Mouse (Mus musculus) embryo, embryonic 10 days (tissue): Measurements from ENCODE around the gene Olfr1509.
"Not testable (repeated sequence)": the region's sequence is repeated elsewhere in the genome, so short reads cannot be mapped to it uniquely, and the experiment has no call there.

Experiments used
- DNase-seq: peaks from one replicate; pipeline ENCODE4 v3.0.0-alpha.2; 2015; ENCODE audit warnings: low spot score

Olfr1509 gene

DNA sequence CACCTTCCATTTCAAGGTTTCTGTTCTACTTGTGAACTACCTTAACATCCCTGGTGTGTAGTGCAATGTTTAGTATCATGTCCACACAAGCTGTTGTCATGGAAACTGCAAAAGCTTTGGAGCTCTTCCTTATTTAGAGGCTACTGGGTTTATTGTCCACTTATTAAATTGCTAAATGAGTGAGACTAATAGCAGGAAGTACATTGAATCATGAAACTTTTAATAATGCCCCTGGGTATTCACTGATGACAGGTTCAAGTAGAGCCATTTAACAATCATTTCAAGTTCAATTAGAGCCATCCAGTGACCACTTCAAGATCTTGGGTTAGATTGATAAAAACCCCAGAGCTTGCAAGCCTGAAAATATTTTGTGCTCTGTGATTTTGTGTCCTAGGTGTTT, at the start of gene Olfr1509:
TSS of gene Olfr1509 (plus strand) at position 301 of the 400 bp plus-strand sequence.
- no peak for DNase-seq

DNA sequence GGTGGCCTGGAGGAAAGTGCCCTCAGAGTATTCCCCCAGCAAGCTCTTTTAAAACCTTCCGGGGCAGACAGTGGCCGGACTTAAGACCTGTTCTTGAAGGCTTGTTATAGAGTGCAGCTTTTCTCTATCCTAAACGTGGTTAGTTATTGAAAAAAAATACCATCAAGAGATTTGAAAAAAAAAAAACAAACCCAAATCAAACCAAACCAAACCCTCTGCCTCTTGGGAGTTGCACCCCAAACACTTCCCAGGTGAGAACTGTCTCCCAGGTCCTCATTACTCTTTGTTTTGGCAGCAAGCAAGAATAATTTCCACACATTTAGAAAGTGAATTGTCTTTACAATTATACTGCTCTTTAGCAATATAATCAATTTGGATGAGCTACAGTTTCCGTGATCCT, 45.5 kb upstream of the Olfr1509 start, which contains the start of gene Olfr1511:
TSS of gene Olfr1511 (minus strand) at position 101 of the 400 bp plus-strand sequence.
- DNase-seq: no peak

DNA sequence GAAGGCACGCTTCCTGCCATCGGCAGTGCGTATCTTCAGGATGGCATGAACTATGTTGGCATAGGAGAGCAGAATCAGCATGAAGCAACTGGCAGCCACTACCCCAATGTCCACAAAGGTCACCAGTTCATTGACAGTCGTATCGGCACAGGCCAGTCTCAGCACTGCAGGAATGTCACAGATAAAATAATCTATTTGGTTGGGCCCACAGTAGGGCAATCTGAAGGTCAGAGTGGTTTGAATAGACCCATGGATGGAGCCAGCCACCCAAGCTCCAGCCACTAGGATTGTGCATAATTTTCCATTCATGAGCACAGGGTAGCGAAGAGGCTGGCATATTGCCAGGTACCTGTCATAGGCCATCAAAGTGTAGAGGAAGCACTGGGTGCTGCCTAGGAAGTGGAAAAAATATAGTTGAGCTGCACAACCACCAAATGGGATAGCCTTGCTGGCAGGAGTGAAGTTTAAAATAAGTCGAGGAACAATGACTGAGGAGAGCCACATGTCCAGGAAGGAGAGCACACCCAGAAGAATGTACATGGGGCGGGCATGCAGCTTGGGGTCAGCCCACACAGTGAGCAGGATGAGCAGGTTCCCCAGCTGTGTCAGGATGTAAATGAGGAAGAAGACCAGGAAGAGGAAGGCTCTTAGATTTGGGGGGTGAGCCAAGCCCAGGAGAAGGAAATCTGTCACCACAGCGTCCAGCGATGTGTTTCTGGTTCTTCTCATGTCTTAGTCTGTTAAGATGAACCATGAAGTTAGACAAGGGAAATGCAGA, 32.5 kb upstream of the Olfr1509 start:
- not testable (repeated sequence) for DNase-seq

DNA sequence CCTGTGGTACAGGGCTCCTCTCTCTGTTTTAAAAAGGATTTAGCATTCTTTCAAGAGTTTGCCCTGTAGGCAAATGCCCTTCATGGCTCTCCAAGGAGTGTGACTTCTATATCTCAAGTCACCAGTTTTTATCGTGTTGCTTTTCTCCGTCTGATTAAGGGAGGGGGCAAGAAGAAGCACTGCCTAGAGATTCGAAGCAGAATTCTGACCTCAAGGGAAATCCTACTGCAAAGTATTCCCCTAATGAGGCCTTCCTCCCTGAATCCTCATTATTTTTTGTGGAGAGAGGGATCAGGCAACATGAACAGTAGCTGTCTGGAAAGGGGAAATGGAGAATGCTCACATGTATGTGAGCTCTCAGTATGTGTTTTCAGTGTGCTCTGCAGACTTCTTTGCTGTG, 28.5 kb upstream of the Olfr1509 start, which contains the start of gene Olfr1510:
TSS of gene Olfr1510 (minus strand) at position 101 of the 400 bp plus-strand sequence.
- no peak for DNase-seq

DNA sequence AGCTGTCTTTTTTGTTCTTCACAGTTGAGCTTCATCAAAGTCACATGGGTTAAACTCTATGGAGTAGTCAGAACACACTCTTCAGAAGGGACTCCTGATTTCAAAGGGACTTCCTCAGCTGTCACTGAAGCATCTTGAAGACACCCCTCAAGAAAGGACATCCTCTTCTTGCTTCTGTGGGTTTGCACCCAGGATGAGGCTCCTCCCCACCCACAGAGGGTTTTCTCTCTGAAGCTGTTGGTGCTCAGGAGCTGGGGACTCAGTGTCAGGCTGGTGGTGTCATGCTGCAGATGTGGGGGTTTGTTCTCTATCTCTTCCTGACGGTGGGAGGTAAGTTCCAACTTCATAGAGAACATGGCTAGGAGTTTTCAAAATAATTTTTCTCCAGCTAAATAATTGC, 15.1 kb upstream of the Olfr1509 start:
- DNase-seq: no peak

DNA sequence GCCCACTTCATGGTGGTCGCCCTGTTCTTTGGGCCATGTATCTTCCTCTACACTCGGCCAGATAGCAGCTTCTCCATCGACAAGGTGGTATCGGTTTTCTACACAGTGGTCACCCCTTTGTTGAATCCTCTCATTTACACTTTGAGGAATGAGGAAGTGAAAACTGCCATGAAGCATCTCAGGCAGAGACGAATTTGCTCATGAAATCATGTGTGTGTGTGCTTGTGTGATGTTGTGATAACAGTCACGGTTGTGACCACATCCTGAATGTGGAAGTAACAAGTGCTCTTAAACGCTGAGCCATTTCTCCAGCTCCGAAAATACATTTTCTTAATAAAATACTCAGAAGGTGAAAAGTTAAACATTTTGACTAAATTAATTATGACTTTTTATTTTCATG, 8.3 kb downstream of the Olfr1509 start:
- no peak for DNase-seq

DNA sequence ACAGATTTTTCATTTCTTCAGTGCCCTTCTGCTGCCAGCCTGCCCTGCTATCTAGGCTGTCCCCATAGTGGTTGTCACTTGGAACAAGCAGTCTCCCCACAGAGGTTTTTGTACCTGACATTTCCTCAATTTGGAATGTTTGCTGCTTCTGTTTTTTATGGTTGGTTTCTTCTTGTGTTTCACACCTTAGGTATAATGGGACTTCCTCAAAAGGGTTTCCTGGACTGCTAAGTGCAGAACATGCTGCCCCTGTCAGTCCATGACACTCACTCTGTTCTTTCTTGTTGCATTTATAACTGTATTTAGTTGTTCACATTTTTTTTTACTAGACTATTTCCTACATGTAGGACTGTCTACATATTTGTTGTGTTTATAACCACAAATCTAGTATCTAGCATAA, 19.1 kb downstream of the Olfr1509 start:
- no peak for DNase-seq

DNA sequence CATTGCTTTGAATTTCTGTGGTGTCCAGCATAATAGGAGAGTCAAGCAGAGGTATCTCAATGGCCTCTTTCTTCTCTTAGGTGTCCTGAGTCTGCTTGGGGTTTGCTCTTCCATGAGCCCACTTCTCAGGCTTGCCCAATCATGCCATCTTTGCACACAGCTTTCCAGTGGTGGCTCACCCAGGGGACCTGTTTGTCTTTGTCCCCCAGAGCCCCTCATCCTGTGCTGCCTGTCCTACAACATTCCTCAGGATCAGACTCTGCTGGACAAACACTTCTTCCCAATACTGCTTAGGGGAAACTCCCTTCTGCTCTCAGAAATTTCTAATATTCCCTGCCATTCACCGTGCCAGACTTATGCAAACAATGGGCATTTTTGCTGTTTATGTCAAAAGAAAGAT, 22.9 kb downstream of the Olfr1509 start:
- DNase-seq: no peak

DNA sequence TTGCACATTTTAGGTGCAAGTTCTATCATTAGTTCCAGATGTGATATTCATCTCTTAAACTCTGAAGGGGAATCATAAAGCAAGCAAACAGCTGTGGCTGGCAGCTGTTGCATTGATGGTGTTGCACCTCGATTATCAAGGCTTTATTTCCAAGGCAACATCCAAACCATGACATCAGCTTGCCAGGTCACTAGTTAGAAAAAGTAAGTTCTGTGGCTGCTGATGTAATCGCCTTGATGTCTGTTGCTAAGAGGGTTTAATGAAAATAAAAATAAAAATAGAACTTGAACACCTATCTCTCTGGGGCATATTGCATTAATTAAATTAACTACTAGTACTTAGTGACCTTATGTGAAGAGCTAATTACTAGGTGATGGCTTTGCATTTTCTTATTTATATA, 24.6 kb downstream of the Olfr1509 start, which contains the start of gene Olfr1508:
TSS of gene Olfr1508 (minus strand) at position 101 of the 400 bp plus-strand sequence.
- DNase-seq: no peak

DNA sequence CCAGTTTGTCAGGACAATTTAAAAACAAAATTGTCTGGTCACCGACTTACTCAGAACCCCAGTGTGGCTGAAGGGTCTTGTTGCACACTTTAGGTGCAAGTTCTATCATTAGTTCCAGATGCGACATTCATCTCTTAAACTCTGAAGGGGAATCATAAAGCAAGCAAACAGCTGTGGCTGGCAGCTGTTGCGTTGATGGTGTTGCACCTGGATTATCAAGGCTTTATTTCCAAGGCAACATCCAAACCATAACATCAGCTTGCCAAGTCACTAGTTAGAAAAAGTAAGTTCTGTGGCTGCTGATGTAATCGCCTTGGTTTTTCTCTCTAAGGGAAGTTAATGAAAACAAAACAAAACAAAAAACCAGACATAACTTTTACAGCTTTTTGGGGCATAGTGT, 52.7 kb downstream of the Olfr1509 start, which contains the start of gene Olfr1507:
TSS of gene Olfr1507 (minus strand) at position 234 of the 400 bp plus-strand sequence.
- DNase-seq: no peak
